Mouse (Mus musculus): ENCODE measurements around the gene Rad18.

DNA sequence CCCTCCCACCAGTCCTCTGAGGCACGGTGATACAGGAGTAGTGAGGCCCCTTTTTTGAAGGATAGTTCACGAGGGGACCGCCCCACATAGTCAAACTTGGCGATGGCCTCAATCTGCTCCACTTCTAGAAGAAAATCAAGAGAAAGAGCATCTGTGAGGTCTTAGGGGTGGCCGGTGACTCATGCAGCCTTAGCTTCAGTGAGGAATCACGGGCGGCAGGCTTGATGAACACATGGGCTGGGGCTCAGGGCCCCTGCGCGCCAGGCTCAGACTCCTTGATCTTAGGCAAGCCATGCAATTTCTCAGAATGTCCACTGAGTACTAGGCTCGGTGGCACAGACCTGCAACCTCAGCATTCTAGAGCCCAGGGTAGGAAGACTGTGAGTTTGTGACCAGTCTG, 34.9 kb upstream of the Rad18 start:
- no peak for TF ChIP-seq CTCF (IDR thresholded peaks at IDR 0.05; ENCODE audit: insufficient read depth, low read depth, low read length)
- TF ChIP-seq POLR2A (IDR thresholded peaks at IDR 0.05; ENCODE audit: insufficient read depth, low read depth, low read length) = no peak

Data from olfactory bulb, adult 2 months (tissue).